Mouse (Mus musculus): Measurements from ENCODE around the gene Jmjd1c.
"Not testable (repeated sequence)": the region's sequence is repeated elsewhere in the genome, so short reads cannot be mapped to it uniquely, and the experiment has no call there.

Gene Jmjd1c

GRCm38 (mm10) chr10:67100831-67101251 is 4.9 kb downstream of the Jmjd1c start:
- DNase-seq (ENCODE audit: low spot score) = no peak

DNA sequence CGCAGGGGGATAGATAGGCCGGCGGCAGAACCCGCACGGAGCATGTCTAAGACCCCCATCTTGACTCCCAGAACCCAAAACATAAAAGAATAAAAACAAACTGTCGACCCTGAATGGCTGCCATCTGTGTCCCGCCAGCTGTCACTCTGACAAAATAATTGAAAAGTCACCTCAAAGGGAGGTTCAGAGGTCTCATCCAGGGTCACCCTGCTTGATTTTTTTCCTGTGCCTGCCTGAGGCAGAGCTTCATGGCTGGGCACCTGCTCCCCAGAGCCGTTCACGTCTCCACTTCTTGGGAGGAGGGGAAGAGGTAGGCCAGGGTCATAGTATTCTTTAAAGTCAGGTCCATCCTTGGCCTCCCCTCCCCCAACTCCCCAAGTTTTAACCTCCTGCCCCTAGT is 8.6 kb downstream of the Jmjd1c start:
- DNase-seq (ENCODE audit: low spot score) = no peak

DNA sequence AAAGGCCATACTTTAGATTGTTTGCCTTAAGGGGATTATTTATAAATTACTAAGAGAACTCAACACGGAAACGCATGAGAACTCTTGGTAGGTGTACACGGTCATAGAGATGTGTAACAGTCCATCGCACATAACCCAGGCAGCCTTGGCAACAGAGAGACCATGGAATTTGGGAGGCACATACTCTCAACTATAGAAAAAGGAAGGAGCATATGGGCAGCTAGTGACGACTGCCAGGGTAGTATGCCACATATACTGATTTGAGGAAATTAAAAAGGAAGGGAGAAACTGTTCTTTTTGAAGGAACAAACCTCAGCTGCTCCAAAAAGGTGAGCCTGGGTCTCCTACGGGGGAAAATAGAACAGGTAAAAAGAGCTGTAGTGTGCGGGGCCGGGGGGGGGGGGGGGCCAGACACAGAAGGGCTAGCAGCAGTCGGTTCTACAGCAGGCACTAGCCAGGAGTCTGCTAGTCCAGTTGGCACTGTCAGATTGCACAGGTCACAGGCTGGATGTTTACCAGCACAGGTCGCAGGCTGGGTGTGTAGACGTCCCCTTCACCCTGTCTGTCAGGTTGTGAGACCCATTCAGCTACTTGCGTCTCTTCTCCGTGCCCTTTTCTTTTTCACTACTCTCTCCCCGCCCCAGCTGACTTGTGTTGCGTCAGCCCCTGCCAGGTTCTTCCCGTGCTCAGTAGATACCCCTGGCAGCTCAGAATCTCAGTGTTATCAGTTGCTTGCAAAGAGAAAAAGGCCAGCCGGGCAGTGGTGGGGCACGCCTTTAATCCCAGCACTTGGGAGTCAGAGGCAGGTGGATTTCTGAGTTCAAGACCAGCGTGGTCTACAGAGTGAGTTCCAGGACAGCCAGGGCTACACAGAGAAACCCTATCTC is 9.6 kb downstream of the Jmjd1c start:
- DNase-seq (ENCODE audit: low spot score) = no peak

- DNase-seq (ENCODE audit: low spot score) = no peak
Observed at GRCm38 (mm10) chr10:67106400-67106799, 10.5 kb downstream of the Jmjd1c start.

DNA sequence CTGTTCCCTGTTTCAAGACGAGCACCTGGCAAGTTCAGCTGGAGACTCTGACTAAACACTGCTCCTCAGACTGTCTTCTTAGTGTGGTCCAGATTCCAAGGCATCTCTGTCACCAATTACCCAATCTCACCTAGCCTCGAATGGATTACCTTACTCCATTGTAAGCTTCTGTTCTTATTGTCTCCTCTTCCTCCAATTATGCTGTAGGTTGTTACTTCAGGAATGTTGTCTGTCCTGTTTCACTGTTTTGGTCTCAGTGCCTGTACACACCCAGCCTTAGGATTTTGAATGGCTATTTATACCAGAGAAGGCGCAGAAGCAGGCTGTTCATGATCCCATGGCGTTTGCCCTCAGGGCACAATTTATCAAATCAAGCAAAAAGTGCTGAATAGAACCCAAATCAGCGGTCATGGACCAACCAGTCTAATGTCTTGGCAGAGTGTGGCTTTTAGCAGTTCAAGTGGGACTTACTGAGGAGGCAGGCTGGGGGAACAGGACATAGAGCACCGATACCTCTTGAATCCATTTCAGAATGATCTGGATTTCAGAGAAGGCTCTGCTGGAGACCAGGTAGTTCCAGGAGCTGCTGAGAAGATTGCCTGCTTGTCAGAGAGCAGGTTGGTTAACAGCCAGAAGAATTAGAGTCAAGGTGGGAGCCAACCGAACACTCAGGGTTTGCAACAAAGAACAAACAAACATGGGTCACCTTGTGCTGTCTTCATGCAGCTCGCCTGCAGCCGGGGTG is 11.3 kb downstream of the Jmjd1c start:
- DNase-seq (ENCODE audit: low spot score) = no peak

DNA sequence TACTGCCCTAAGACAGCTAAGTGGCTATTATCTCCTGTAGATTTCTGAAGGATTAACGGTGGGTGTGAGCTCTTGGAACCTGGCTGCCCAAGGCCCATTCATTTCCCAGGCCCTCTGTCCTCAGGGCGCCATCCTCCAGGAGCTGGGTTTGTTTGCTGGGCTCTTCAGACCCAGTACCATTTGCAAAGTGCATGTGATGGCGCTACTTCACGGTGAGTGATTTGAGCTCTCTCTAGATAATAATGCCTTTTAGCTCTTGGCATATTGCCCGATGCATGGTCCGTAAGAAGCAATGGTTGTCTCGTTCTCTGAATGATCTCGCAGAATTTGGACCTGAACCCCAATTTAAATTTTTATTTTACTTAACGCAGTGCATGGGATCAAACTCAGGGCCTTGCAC is 12.2 kb downstream of the Jmjd1c start:
- no peak for DNase-seq (ENCODE audit: low spot score)

DNA sequence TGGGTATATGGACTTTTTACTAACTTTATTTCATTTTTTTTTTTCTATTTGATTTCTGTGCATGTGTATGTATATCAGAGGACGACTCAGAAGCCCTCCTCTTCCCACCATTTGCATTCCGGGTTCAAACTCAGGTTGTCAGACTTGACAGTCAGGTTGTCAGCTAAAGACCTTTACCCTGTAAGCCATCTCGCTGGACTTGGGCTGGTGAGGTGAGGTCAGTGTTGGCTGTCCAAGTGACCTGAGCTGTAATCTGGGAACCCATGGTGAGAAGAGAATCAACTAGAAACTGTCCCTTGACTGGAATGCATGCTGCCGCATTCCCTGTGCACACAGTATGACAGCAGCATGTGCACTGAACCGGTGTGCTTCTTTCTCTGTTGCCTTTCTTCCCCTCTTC is 13.7 kb downstream of the Jmjd1c start:
- DNase-seq (ENCODE audit: low spot score) = no peak

GRCm38 (mm10) chr10:67111044-67111798 is 15.3 kb downstream of the Jmjd1c start:
- DNase-seq (ENCODE audit: low spot score) = no peak

DNA sequence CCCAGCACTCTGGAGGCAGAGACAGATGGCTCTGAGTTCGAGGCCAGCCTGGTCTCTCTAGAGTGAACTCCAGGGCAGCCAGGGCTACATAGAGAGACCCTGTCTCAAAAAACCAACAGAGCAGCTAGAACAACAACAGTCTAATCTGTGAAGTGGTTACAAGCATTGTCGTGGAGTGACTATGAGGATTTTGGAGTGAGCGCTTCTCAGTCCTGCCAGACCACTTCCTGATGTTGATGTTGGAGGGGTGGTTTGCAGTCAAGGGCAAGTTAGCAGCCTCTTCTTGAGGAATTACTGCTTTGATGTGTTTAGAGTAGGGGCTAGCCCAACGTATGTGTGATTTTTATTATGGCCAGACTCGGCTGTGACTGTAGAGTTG is 15.9 kb downstream of the Jmjd1c start:
- no peak for DNase-seq (ENCODE audit: low spot score)

GRCm38 (mm10) chr10:67112967-67113366 is 17.0 kb downstream of the Jmjd1c start:
- DNase-seq (ENCODE audit: low spot score) = not testable (repeated sequence)

GRCm38 (mm10) chr10:67113833-67114232 is 17.9 kb downstream of the Jmjd1c start:
- DNase-seq (ENCODE audit: low spot score) = no peak

DNA sequence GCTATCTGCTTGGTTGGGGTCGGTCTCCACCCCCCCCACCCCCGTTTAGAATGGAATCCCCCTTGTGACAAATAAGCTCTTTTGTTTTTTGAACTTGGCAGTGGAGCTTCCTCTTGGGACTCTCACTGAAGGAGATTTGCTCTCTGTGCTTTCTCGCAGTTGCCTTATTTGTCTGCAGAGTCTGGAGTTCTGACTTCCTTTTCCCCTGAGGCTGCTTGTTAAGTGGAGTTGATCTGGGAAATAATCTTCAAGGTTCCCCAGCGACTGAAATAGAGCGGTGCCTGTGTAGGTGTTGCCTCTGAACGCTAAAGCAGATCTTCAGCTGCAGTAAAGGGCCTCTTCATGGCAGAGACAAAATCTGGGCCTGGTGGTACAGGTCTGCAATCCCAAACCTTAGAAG is 19.2 kb downstream of the Jmjd1c start:
- DNase-seq (ENCODE audit: low spot score) = no peak

DNA sequence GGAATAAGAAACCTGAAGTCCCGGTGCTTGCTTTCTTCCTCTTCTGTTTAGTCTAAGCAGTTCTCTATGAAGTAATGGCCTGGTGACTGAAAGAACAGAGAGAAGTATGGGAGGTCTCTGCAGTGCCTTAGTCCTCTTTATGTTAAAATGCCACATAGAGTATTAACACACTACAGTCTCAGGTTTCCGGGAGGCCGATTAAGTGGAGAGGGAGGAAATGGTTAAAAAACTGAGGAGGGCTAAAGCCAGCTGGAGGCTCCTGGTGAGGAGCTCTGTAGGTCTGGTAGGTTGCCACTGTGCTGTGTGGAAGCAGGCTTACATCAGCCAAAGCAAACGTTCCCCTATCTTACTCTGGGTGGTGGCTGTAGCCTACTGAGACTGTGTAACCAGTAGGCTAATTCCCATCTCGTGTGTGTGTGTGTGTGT is 19.8 kb downstream of the Jmjd1c start:
- DNase-seq (ENCODE audit: low spot score) = no peak

DNA sequence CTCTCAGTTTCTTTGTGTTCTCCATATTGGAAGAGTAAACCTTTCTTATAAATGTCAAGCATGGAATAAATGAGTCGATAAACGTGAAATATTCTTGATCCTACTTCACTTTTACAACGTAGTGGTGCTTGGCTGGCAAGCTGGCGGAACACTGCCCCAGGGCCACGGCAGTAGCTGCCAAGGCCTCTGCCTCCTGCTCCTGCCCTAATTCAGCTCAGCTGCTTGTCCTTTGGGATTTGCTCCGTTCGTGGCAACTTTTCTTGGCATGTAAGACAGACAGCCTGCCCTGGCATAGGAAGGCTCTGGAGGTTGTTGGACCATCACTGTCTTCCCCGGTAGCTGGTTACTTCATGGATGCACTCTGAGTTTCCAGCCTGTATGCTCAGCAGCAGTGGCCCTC is 20.3 kb downstream of the Jmjd1c start:
- no peak for DNase-seq (ENCODE audit: low spot score)

DNA sequence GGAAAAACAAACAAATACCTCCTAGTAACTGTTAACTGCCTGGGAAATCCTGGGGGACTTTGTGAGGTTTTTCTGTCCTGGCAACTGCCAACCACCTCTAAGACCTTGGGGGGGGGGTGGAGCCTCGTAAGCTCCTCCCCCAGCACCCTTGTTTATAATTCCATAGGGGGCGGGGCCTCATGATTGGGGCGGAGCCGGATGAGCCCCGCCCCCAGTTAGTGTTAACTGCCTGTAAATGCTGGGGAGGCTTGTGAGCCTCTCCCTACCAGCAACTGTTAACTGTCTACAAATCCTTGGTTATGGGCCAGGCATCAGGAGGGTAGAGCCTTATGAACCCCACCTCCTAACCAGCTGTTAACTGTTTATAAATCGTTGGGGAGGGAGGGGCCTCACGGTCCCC is 23.4 kb downstream of the Jmjd1c start:
- no peak for DNase-seq (ENCODE audit: low spot score)

- DNase-seq (ENCODE audit: low spot score) = no peak
Observed at GRCm38 (mm10) chr10:67120180-67120579, 24.3 kb downstream of the Jmjd1c start.

DNA sequence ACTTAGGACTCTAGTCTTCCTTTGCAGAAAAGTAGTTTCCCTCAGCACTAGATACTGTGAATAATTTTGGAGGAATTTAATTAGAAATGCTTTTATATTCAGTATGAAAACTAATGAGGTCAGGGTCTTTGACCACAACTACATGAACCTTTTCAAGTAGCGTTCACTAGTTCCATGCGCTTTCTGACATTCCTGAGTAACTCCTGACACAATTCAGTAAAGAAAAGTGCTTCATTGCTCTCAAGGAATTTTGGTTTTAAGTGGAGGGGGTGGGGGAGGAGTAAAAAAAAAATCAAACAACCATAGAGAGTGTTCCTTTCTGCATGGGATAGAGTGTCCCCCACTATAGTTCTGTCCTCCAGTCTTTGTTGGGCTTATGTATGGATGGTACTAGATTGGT is 24.7 kb downstream of the Jmjd1c start:
- no peak for DNase-seq (ENCODE audit: low spot score)

DNA sequence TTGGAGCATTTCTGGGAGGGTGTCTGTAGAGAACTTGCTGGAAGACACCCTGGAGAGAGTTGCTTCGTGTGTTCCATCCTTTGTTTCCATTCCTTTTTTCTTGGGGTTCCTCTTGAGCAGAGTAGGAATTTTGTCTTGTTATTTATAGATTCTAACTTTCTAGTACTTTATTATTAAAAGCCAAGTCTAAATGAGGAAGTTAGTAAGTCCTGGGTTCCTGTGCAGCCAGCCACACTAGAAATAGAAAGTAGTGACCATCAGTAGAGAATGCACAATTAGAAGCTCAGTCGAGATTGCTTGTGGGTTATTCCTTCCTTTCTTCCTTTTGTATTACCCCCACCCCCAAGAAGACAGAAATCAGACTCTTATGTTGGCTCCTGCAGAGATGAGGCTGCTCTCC is 27.8 kb downstream of the Jmjd1c start:
- DNase-seq (ENCODE audit: low spot score) = no peak

GRCm38 (mm10) chr10:67124156-67124555 is 28.2 kb downstream of the Jmjd1c start:
- DNase-seq (ENCODE audit: low spot score) = no peak

- DNase-seq (ENCODE audit: low spot score) = peak; percentile 27
Observed at GRCm38 (mm10) chr10:67126061-67126858, 30.3 kb downstream of the Jmjd1c start.

- DNase-seq (ENCODE audit: low spot score) = peak; percentile 18
Observed at GRCm38 (mm10) chr10:67126859-67127758, 31.2 kb downstream of the Jmjd1c start.
